Mouse (Mus musculus) yolk sac, embryonic 10.5 days (tissue): ENCODE data around the gene Zfp239.
A peak's percentile ranks its signal among the peaks of the same experiment; 100 is the strongest.

Source experiments
- DNase-seq: peaks from one replicate; pipeline ENCODE4 v3.0.0-alpha.2; 2017; ENCODE audit warnings: low spot score

Zfp239 gene

DNA sequence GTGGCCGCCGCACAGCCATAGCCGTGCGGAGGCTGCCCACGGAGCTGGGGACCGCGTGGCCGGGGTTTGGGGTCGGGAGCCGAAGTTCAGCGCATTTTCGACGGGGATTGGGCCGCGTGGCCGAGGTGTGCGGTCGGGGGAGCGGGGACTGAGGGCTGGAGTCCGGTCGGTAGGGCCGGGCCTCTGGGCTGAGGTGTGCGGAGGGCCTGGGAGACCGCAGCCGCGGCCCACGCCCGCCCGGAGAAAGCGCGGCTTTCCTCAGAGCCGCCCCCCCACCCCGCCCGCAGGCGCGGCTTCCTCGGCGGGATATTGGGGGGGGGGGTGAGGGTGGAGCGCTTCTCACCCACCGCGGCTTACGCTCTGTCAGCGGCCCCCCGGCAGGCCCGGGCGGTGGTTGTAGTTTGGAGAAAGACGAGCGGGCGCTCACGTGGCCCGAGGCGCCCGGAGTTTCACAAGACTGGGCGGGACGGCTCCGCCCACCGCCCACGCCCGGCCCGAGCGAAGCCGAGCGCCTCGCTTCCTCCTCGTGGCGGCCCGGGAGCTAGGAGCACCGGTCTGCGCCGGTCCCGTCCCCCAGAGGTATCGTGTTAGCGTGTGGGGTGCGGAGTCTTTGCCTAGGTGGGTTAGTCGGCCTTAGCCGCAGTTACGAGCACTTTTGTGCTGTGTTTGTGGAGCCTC is 45.5 kb downstream of the Zfp239 start:
- peak; percentile 91 for DNase-seq

DNA sequence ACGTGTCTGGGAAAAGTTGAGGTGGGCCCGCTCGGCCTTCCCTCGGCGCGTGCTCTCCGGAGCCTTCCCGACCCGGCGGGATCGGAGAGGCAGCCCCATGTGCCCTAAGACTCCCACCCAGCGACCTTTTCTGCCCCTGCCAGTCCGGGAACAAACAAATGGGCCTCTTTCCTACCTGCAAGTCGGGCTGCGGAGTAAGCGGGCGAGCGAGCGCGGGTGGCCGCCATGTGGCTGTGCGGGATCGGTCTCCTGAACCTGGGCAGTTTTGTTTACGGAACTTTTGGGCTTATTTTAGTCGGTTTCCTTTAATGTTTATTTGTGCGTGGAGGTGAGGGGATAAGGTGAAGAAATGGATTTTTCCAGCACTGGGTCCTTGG is 46.1 kb downstream of the Zfp239 start:
- DNase-seq, result no peak

DNA sequence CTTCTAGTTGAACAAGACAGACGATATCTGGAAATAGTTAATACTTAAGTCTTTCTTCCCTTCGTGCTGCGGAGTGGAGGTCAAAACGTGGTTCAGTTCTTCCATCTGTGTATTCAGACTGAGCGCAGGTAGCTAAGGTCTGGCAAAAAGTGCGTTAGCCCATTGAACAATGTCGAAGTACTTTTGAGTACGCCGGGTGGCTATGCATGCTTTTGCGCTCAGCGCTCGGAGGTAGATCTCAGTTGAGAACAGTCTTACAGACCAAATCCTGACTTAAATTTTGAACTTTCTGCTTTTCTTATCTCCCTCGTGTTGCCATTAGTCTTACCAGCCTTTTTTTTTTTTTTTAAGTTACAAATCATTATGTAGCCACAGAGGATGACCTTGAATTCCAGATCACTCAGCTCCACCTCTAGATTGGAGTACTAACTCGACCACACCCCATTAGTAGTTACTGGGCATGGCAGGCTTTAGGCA is 46.6 kb downstream of the Zfp239 start:
- DNase-seq, result no peak

DNA sequence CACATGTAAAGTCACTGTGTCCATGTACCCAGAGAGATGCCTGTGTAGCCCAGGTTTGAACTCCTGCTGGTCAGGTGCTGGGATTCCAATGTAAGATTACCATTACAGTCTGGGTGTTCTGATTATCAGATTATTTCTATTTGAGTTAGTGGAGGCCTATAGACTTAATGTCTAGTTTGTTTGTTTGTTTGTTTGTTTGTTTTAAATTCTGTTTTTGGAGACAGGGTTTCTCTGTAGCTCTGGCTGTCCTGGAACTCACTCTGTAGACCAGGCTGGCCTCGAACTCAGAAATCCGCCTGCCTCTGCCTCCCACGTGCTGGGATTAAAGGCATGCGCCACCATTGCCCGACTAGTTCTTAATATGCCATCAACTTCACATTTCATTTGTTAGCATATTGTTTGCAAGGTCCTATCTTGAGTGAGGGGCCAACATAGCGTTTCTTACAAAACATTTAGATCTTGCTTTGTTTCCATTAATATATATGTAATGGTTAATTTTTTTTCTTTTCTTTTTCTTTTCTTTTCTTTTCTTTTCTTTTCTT is 48.3 kb downstream of the Zfp239 start:
- no peak for DNase-seq

DNA sequence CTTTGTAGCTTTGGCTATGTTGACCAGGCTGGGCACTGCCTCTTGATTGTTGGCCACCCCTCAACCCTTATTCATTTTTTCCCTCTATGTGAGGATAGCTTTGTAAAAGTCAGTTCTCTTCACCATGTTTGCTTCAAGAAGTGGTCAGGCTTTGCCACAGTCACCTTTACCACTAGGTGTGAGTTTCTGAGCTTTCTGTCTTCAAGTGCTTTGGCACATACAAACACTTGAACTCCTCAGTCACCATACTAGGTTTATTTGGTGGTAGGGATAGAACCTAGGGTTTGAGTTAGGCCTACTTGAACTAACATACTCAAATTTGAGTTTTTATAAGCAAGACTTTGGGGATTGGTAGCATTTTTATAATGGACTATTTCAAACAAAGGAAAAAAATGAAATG is 52.6 kb downstream of the Zfp239 start:
- no peak for DNase-seq

DNA sequence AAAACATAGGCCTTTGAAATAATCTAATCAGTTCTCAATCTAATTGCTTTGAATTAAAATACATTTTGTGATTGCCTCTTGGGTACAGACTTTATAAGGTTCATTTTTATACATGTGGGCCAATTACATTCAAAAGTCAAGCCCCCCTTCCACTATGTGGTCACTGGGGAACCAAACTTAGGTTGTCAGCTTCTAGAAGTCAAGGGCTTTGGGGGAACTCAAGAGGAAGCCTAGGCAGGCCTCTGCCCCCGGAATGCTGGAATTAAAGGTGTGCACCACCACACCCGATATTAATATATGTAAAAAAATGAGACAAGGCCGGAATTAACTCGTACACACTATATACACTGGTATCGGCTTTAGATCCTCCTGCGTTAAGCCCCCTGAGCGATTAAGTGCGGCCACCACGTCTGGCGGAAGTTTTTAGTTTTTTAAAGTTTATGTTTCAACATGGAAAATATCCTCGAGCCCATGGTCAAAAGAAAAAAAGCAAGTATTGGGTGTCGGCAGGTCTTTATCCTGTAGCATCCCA is 54.4 kb downstream of the Zfp239 start:
- DNase-seq, result no peak

DNA sequence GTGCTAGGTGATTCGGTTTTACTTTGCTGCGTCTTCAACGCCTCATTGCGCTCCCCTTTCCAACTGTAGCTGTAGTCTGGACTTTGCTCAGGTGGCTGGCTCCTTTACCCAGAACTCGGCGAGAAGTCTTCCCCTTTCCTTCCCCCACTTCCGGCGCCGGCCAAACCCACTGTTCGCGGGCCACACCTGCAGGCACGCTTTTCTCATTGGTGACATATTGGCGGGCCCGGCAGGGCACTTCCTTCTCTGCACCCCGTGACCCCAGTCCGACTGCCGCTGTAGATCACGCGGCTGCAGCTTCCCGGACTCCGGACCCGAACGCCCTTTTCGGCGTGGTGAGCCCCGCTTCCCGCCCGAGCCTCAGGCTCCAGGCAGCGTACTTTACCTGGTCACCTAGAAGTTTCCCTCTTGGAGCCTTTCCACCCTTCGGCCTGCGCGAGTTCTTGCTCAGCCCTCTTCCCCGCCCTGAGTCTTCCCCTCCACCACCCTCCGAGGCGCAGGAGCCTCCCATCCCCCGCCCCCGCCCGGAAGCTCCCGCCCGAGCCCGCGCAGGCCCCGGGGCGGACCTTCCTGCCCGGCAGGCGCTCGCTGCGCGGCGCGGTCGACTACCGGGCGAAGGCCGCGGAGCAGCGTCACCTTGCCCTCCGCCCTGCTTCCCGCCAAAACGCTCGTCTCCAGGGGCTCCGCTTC is 55.0 kb downstream of the Zfp239 start:
- peak; percentile 97 for DNase-seq

DNA sequence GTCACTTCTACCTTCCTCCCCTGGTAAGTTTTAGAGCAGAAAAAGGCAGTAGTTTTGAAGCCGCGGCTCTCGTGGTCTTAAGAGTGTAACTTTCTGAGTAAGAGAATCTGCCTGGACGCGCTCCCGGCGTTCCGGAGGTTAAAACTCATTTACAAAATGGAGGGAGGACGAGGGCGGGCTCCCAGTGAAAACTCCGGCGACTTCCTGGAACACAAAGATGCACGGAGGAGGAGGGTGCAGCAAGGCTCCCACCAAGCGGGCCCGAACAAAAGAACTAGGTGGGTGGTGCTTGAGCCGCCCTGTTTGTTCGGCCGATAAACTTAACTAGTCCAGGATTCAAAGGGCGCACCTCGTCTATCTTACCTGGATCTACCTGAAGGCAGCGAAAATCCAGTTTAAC is 55.7 kb downstream of the Zfp239 start:
- peak; percentile 78 for DNase-seq

DNA sequence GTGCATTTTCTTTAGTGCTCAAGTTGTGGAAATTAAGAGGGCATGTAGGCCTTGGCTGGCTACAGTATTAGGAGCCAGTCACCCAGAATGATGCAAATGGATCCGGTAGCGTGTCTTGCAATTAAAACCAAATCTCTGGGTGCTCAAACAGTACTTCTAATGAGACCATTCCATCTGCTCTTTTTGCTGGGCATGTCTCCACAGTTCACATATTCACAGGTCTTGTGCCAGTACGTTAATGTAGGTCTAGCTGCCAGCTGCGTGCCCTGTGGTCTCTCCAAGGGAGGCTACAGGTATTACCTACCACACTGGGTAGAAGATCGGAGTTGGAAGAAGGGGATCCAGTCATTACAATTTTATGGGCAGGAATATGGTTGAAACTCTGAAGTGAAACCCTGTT is 56.1 kb downstream of the Zfp239 start:
- DNase-seq, result no peak

DNA sequence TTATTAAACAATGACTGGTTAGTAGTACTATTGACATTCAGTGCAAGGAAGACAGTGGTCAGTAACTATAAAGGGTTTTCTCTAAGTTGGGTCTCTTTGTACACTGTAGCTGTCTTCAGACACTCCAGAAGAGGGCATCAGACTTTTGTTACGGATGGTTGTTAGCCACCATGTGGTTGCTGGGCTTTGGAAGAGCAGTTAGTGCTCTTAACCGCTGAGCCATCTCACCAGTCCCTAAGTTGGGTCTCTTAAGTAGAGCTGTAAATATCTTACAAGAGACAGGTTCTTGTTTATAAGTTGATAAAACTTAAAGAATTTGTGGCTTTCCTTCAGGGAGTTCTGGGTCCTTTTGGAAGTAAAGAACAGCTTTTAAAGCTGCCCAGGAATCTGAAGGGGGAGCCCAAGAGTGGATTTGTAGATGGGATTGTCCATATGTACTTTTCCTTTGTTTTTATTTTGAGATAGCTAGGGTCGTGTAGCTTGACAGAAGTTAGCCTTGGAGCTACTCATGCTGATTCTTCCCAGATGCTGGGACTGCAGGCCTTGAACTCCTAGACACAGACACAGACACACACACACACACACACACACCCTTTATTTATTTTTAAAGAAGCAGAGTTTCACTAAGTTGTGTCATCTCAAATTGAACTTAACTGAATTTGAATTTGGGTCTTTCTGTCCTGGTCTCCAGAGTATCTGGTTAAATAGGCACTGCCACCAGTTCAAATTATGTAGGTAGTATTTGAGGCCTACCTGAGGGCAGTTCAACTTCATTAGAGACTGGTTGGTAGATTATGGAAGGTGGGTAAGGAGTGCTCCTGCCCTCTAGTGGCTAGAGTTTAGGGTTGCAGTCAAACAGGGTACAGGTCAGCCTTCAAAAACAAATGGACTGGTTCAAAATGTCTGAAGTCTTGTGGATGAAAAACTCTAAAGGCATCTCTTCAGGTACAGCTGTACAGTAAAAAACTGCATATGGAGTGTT is 59.0 kb downstream of the Zfp239 start:
- DNase-seq, result no peak

DNA sequence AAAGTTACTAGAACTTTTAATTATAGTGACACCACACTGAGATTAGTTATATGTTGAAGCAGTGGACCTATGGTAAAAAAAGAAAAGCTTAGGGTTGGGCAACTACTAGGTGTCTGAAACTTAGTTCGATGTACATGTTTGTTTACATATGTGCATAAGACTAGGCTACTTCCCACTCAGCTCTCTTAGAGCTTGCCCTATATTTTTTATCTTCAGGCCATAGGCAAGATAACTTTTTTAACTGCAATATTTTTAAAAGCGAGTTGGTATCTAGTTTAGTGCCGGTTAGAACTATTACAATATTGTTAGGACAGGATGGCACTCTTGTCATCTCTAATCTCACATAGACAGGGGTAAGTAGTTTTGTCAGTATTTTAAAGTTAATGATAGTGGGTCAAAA is 60.1 kb downstream of the Zfp239 start:
- DNase-seq, result no peak
